9 mouse cellular contexts compared by ENCODE assay signal in the genomic region with DNA sequence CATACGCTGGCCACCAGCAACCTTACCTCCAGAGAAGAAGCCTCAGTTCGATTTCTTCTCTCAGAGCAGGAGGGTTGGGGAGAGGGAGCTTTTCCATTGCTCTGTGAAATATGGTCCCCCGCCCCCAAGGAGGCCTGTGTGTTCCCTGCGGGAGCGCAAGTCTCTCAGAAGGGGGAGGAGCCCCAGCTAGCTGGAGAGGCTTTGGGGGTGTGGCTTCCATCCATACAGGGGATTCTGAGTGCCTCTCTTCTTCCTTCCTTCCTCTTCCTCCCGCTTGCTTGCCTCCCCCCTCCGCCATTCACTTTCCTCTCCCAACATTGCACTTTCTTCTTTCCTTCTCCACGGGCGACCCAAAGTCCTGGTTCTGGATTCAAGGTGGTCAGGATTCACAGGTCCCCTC.
DNase-seq lines count a peak whose midpoint lies in the region; ATAC-seq and TF ChIP-seq lines count a peak whose summit lies in the region.
"Had no signal": no experiment of that assay in that cellular context is flagged by ENCODE, and none has a peak within 500 bp of the region (broad histone marks: within the 10 kb centered on the region; RNA-seq: fewer than 3 reads in every experiment).

No protein-coding gene starts in this region.

- peak; percentile 16 for DNase-seq in kidney, adult 18-20 months
- DNase-seq in kidney, postnatal 14 days = no peak
- peak; percentile 65 for DNase-seq in embryo, embryonic 10.5 days (ENCODE audit: low spot score)
- no peak for DNase-seq in liver, postnatal 0 days
- no peak for DNase-seq in MN1 (ENCODE audit: low spot score)
- DNase-seq in layer of hippocampus, adult 11-12 months (ENCODE audit: low spot score) = no peak
- DNase-seq in adrenal gland, postnatal 25 days = no peak

- no peaks in the 10 kb centered on the region for H3K27me3 ChIP-seq in heart, embryonic 16.5 days (ENCODE audit: control insufficient read depth, insufficient read depth, low read length)
- no peaks in the 10 kb centered on the region for H3K27me3 ChIP-seq in liver, postnatal 0 days (ENCODE audit: insufficient read depth, low read length)
- H3K27me3 ChIP-seq: embryonic facial prominence, embryonic 13.5 days had no signal

- H3K4me2 ChIP-seq in heart, embryonic 16.5 days (ENCODE audit: low read depth, low read length) = no peak overlapping the region
- no peak overlapping the region for H3K4me2 ChIP-seq in liver, postnatal 0 days (ENCODE audit: low read depth, low read length)
- H3K4me2 ChIP-seq: embryonic facial prominence, embryonic 13.5 days had no signal

- H3K36me3 ChIP-seq in heart, embryonic 16.5 days (ENCODE audit: control insufficient read depth, insufficient read depth) = peaks cover 53% of the 10 kb centered on the region
- peaks cover 44% of the 10 kb centered on the region for H3K36me3 ChIP-seq in liver, postnatal 0 days (replicated peaks; ENCODE audit: insufficient read depth, low read length)

- 33% methylated on average over 9 of the region's 9 CpGs for WGBS in heart, embryonic 16.5 days
- WGBS in liver, postnatal 0 days (ENCODE audit: insufficient replicate concordance) = 47% methylated on average over 9 of the region's 9 CpGs

- peaks cover 62% of the 10 kb centered on the region for H3K4me1 ChIP-seq in heart, embryonic 16.5 days (ENCODE audit: control insufficient read depth, insufficient read depth, low read length)
- no peaks in the 10 kb centered on the region for H3K4me1 ChIP-seq in liver, postnatal 0 days (ENCODE audit: insufficient read depth)

- no peaks in the 10 kb centered on the region for H3K9me3 ChIP-seq in heart, embryonic 16.5 days (replicated peaks; ENCODE audit: control insufficient read depth, low read length)
- no peaks in the 10 kb centered on the region for H3K9me3 ChIP-seq in liver, postnatal 0 days (ENCODE audit: low read length)
- H3K9me3 ChIP-seq: embryonic facial prominence, embryonic 13.5 days had no signal

- H3K27ac ChIP-seq in heart, embryonic 16.5 days (ENCODE audit: low read length) = peak overlapping the region; percentile 92
- no peak overlapping the region for H3K27ac ChIP-seq in liver, postnatal 0 days (ENCODE audit: low read depth)
- H3K27ac ChIP-seq: embryonic facial prominence, embryonic 13.5 days had no signal

- no peak for ATAC-seq in heart, embryonic 16.5 days (replicated peaks; ENCODE audit: extremely low read depth, insufficient read depth, low FRiP score)
- ATAC-seq in liver, postnatal 0 days = 0 out of 2 replicates have a peak, but pooled peaks have one; percentile 26

- no peak overlapping the region; the same call in 1 of the 2 replicates for H3K9ac ChIP-seq in heart, embryonic 16.5 days (ENCODE audit: low read length)
- H3K9ac ChIP-seq in liver, postnatal 0 days (replicated peaks) = no peak overlapping the region

- TF ChIP-seq CTCF in liver, postnatal 0 days (IDR thresholded peaks at IDR 0.05; ENCODE audit: low read depth) = no peak

- H3K4me3 ChIP-seq in heart, embryonic 16.5 days (ENCODE audit: low read length) = no peak overlapping the region
- no peak overlapping the region for H3K4me3 ChIP-seq in liver, postnatal 0 days (ENCODE audit: low read depth, low read length)
- H3K4me3 ChIP-seq: embryonic facial prominence, embryonic 13.5 days had no signal

- no peak for TF ChIP-seq EP300 in liver, postnatal 0 days (IDR thresholded peaks at IDR 0.05; ENCODE audit: low read depth)

Comparison
In these comparisons a context has a peak if more than half of its experiments do, and no peak if none do; other contexts are left out.
1. DNase-seq: peak in kidney, adult 18-20 months (single experiment) and embryo, embryonic 10.5 days (single experiment); none in kidney, postnatal 14 days (single experiment), liver, postnatal 0 days (single experiment), MN1 (single experiment), layer of hippocampus, adult 11-12 months (single experiment) and adrenal gland, postnatal 25 days (single experiment).